Mouse (Mus musculus) megakaryocyte, embryonic 14.5 days (primary cell): ENCODE data around the gene 2310039H08Rik.

Experiments
- FLI1 ChIP-seq: IDR thresholded peaks from 2 replicates; pipeline ENCODE4 v1.6.1; 2012; ENCODE audit warnings: low read length, inconsistent platforms, mixed read lengths
- GATA1 ChIP-seq: IDR thresholded peaks from 3 replicates; pipeline ENCODE4 v1.6.1; 2012; ENCODE audit warnings: mixed read lengths, low read length, inconsistent platforms, borderline replicate concordance

GRCm38 (mm10) chr17:46767868-46768267, 4.6 kb upstream of the 2310039H08Rik start:
- TF ChIP-seq FLI1, result no peak
- no peak for TF ChIP-seq GATA1
